Mouse (Mus musculus): ENCODE measurements at regions not wholly inside any gene's neighbourhood (a gene's known extent, or its start where the extent isn't known, plus 50 kb on each side); places are given as distances from the start of the nearest gene placed in this dataset.

DNA sequence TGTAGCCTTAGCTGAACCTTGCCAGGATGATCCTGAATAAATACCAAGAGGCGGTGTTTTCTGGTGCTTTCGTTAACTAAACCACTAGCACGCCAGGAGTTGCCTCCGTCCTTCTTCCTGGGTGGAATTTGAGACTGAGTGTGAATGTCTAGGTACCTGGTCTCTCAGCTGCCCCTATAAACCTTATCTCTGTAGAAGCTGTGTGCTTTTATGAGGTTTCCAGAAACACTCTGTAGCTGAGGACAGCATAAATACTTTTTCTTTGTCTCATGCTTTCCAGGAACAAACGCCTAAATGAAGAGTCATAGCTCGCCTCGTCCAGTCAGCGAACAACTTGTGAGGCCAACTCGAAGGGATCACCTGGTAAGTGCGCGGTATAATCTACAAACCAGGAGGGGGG is 143.6 kb upstream of the Tsc22d1 start:
- TF ChIP-seq POLR2A (IDR thresholded peaks at IDR 0.05; ENCODE audit: borderline replicate concordance, insufficient read depth, low read length) (no peak), CTCF (IDR thresholded peaks at IDR 0.05; ENCODE audit: borderline replicate concordance, insufficient read depth, low read depth, low read length) (no peak)

Data from cerebellum, adult 2 months (tissue).